Mouse (Mus musculus) heart, postnatal 0 days (tissue): ENCODE results near the gene Igfn1.

Experiments used
- CTCF ChIP-seq: IDR thresholded peaks from 2 replicates; pipeline ENCODE4 v1.5.1; 2016; ENCODE audit warnings: antibody characterized with exemption, control low read depth, low read depth
- EP300 ChIP-seq: IDR thresholded peaks from 2 replicates; pipeline ENCODE4 v1.6.1; 2016; ENCODE audit warnings: antibody characterized with exemption, low read depth

GRCm38 (mm10) chr1:136032961-136033360, 26.8 kb upstream of the Igfn1 start:
- TF ChIP-seq CTCF, result no peak
- no peak for TF ChIP-seq EP300
